Mouse (Mus musculus) ES-Bruce4 (cell line): ENCODE measurements at regions not wholly inside any gene's neighbourhood (a gene's known extent, or its start where the extent isn't known, plus 50 kb on each side); places are given as distances from the start of the nearest gene placed in this dataset.
"Not testable (repeated sequence)": the region's sequence is repeated elsewhere in the genome, so short reads cannot be mapped to it uniquely, and the experiment has no call there.

Source experiments
- H3K27ac ChIP-seq: 2 replicates; pipeline ENCODE4 v1.5.1; 2012; ENCODE audit warnings: low read length, inconsistent platforms; ENCODE audit not compliant: insufficient read depth
- H3K27me3 ChIP-seq: 2 replicates; pipeline ENCODE4 v1.6.1; 2012; ENCODE audit warnings: mild to moderate bottlenecking, low read length, inconsistent platforms; ENCODE audit not compliant: control insufficient read depth, poor library complexity, insufficient read depth, severe bottlenecking
- H3K36me3 ChIP-seq: 2 replicates; pipeline ENCODE4 v1.6.1; 2012; ENCODE audit warnings: inconsistent platforms, mild to moderate bottlenecking, low read length, moderate library complexity; ENCODE audit not compliant: control insufficient read depth, poor library complexity, insufficient read depth, severe bottlenecking
- H3K4me1 ChIP-seq: one replicate; pipeline ENCODE4 v1.8.1; 2011; ENCODE audit warnings: low read length; ENCODE audit not compliant: control insufficient read depth, insufficient read depth
- H3K4me3 ChIP-seq: 2 replicates; pipeline ENCODE4 v1.5.1; 2011; ENCODE audit warnings: low read depth, mild to moderate bottlenecking, low read length
- H3K9ac ChIP-seq: 2 replicates; pipeline ENCODE4 v1.6.1; 2012; ENCODE audit warnings: low read depth, mild to moderate bottlenecking, inconsistent platforms; ENCODE audit not compliant: poor library complexity, severe bottlenecking
- H3K9me3 ChIP-seq: replicated peaks from 2 replicates; pipeline ENCODE4 v1.6.1; 2012; ENCODE audit warnings: mild to moderate bottlenecking, low read length, inconsistent platforms; ENCODE audit not compliant: control insufficient read depth, poor library complexity, insufficient read depth, severe bottlenecking
- CTCF ChIP-seq: IDR thresholded peaks from one replicate; pipeline ENCODE4 v1.8.1; 2011; ENCODE audit warnings: low read depth, low read length
- EP300 ChIP-seq: IDR thresholded peaks from 2 replicates; pipeline ENCODE4 v1.6.1; 2011; ENCODE audit warnings: low read depth, low read length; ENCODE audit not compliant: insufficient read depth
- POLR2A ChIP-seq: IDR thresholded peaks from one replicate; pipeline ENCODE4 v1.8.1; 2011; ENCODE audit warnings: low read length; ENCODE audit not compliant: insufficient read depth

DNA sequence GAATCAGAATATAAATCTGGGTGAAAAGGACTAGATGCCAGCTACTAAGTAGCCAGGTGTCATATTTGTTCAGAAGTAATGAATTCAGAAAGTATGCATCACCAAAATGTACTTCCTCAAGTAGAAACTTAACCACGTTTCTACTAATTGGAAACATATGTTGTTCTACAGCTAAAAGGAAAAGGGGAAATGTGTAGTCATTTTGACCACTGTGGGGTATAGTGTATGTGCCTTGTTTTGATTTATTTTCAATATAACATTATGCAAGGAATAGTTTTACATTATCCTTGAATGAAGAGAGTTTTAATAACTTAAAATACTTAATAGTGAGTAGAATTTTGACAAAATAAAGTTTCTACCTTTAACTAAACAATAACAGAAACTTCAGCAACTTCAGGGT lies 257.7 kb downstream of the Plod2 start:
- Histone ChIP-seq H3K27me3 (no peaks in the 10 kb centered on the region), H3K9ac (no peak overlapping the region)
- no peak for TF ChIP-seq POLR2A
- no peak for TF ChIP-seq CTCF
- no peak for TF ChIP-seq EP300

DNA sequence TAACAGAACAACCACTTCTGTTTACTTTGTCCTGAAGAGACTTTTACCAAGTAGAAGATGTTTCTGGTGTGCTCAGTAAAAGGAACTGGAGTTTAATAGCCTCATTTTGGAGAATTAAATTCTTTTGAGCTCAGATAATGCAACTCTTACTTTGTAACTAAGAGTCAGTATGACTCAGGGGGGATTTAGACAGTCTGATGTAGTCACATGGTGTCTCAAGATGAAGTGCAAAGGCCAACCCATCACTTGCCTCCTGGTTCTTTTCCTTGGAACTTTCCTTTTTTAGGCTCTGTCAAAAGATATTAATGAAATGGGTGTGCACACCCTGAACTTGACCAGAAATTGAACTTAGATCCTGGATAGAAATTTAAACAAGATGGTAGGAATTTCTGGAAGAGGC lies 267.4 kb downstream of the Plod2 start:
- H3K27ac ChIP-seq: no peak overlapping the region
- no peak for TF ChIP-seq POLR2A
- H3K4me1 ChIP-seq: no peaks in the 10 kb centered on the region
- no peaks in the 10 kb centered on the region for H3K27me3 ChIP-seq
- H3K4me3 ChIP-seq: no peak overlapping the region
- no peak overlapping the region for H3K9ac ChIP-seq
- H3K36me3 ChIP-seq: no peaks in the 10 kb centered on the region
- no peaks in the 10 kb centered on the region for H3K9me3 ChIP-seq

More for the DNA sequence above, 257.7 kb downstream of the Plod2 start:
- H3K4me3 ChIP-seq: no peak overlapping the region
- H3K27ac ChIP-seq: no peak overlapping the region
- H3K9me3 ChIP-seq: no peaks in the 10 kb centered on the region
- no peaks in the 10 kb centered on the region for H3K4me1 ChIP-seq
- H3K36me3 ChIP-seq: no peaks in the 10 kb centered on the region

GRCm38 (mm10) chr9:92820721-92821120 lies 278.7 kb downstream of the Plod2 start:
- TF ChIP-seq EP300: no peak
- no peak for TF ChIP-seq POLR2A
- TF ChIP-seq CTCF: no peak
- Histone ChIP-seq H3K9me3 (no peaks in the 10 kb centered on the region; the same call in 1 of the 2 replicates), H3K4me3 (no peak overlapping the region), H3K4me1 (no peaks in the 10 kb centered on the region), H3K9ac (no peak overlapping the region), H3K36me3 (no peaks in the 10 kb centered on the region), H3K27me3 (no peaks in the 10 kb centered on the region), H3K27ac (no peak overlapping the region)

DNA sequence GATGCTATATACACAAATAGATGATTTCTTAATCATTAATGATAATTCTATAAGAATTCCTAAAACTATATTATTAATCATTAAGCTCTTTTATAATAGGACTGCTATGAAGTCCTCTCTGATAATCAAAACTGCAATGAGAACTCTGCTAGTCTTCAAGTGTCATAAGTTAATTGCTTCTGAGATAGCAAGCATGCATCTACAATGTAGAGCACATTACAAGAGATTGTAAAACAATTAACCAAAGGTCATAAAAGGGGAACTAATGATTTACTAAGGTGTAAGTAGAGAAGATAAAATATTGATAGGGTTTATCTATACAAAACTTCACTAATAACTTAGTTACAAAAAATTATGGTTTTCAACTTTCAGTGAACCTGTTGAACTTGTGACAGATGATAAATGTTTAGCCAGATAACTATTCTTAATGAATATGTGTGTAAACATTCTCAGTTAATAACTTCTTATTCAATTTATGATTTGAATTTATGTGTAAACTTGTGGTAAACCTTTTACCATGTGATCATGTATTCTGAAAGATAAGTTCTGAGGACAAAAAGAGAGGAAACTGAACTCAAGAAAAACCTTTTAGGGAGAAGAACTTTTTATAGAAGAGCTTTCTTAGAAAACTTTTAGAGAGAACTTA lies 284.8 kb downstream of the Plod2 start:
- Histone ChIP-seq H3K4me1 (no peaks in the 10 kb centered on the region), H3K27me3 (no peaks in the 10 kb centered on the region), H3K9ac (no peak overlapping the region), H3K4me3 (no peak overlapping the region), H3K9me3 (no peaks in the 10 kb centered on the region; the same call in 1 of the 2 replicates), H3K27ac (no peak overlapping the region), H3K36me3 (no peaks in the 10 kb centered on the region)
- no peak for TF ChIP-seq CTCF
- no peak for TF ChIP-seq POLR2A
- TF ChIP-seq EP300: no peak

GRCm38 (mm10) chr9:92836156-92836555 lies 294.1 kb downstream of the Plod2 start:
- not testable (repeated sequence) for H3K4me3 ChIP-seq, H3K4me1 ChIP-seq, H3K27me3 ChIP-seq, H3K36me3 ChIP-seq, H3K9me3 ChIP-seq, H3K27ac ChIP-seq, H3K9ac ChIP-seq

DNA sequence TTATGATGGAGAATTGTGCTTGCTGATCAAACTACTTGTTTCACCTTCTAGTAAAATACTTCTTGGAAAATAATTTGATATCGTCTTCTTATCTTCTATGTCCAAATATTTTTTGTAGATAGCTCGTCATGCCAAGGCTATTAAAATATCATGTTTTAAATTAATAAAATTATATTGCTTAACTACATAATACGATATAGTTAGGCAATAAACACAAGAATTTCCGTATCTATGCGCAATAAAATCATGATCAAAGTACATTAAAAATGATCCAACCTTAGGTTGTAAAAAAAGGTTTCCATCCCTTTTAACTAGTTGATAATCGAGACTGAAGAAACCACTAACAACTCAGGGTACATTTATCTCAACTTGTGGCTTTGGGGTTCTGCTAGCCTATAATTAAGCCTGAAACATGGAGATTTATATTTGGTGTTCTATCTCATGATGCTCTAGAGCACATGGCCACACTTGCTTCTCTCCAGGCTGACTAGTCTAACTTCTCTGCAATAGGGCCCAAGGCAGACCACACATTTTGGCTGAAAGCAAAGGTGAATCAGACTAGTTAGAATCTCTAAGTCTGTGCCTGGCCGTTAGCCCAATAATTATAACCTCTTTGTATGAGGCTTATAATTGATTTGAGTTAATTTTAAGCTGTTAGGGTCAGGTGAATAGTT lies 314.5 kb downstream of the Plod2 start:
- Histone ChIP-seq H3K4me1 (no peaks in the 10 kb centered on the region), H3K4me3 (no peak overlapping the region), H3K9ac (no peak overlapping the region), H3K9me3 (no peaks in the 10 kb centered on the region), H3K27me3 (no peaks in the 10 kb centered on the region), H3K36me3 (no peaks in the 10 kb centered on the region), H3K27ac (no peak overlapping the region)
- TF ChIP-seq EP300: no peak
- TF ChIP-seq CTCF: no peak
- TF ChIP-seq POLR2A: no peak
